Mouse (Mus musculus) olfactory bulb, adult 2 months (tissue): ENCODE data around the gene Rreb1. TPM values are rescaled to one million over a fixed set of nuclear protein-coding genes. Genes with fewer than 3 reads are reported as not detected.

Experiments used
- H3K27ac ChIP-seq: fragments of 200-500 bp; 2 replicates; pipeline ENCODE4 v1.5.1; 2012; ENCODE audit warnings: low read depth, low read length; ENCODE audit not compliant: insufficient read depth
- H3K4me1 ChIP-seq: fragments of 200-500 bp; 2 replicates; pipeline ENCODE4 v1.6.1; 2012; ENCODE audit warnings: low read length; ENCODE audit not compliant: control insufficient read depth, insufficient read depth
- H3K4me3 ChIP-seq: fragments of 200-500 bp; 2 replicates; pipeline ENCODE4 v1.5.1; 2012; ENCODE audit warnings: mild to moderate bottlenecking, low read depth, low read length, moderate library complexity; ENCODE audit not compliant: insufficient read depth
- CTCF ChIP-seq: fragments of 200-500 bp; IDR thresholded peaks from 2 replicates; pipeline ENCODE4 v1.5.1; 2012; ENCODE audit warnings: low read depth, mild to moderate bottlenecking, low read length, moderate library complexity; ENCODE audit not compliant: insufficient read depth
- POLR2A ChIP-seq: fragments of 200-500 bp; IDR thresholded peaks from 2 replicates; pipeline ENCODE4 v1.6.1; 2012; ENCODE audit warnings: mild to moderate bottlenecking, low read depth, low read length, moderate library complexity; ENCODE audit not compliant: insufficient read depth
- WGBS: fragments of 180-500 bp; shearing (Covaris S2); methylation state at CpG from one replicate; pipeline ENCODE4 v1.1.7; 2018; 5-methylcytosine and 5-hydroxymethylcytosine counted together
- polyA plus RNA-seq: library from polyadenylated mRNA; stranded (reverse); fragments of >200 nt; gene quantifications from 2 replicates; pipeline ENCODE4 v1.2.4, GENCODE M21; 2012; ENCODE audit warnings: low replicate concordance; ENCODE audit not compliant: missing spikeins, insufficient read depth, insufficient read length

Gene Rreb1
- polyA plus RNA-seq, 1 experiment, result not detected

DNA sequence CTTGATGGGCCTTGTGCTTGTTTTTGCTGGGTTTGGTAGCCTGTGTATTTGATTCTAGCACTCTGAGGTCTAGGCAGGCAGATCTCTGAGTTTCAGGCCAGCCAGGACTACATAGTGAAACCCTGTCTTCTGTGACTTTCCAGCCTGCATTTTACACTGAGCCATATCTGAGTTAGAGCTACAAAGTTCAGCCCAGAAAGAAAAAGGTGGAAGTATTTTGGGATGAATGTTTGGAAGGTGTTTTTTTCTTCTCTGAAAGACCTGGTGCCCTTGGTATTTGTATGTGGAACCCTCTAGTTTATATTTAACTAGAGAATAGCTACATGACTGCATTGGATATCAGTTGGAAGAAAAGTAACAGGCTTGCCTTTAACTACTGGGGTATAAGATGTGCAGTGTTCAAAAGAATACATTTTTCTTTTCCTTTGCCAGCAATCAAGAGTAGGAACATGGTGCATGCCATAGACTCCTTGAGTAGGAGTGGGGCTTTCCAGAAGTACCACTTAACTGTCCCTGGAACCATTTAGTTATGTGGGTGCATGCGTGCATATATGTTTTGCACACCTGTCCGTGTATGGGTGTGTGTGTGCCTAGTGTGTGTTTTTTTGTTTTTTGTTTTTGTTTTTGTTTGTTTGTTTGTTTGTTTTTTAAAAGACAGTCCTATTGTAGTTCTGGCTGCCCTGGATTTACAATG lies 94.1 kb downstream of the Rreb1 start:
- WGBS, result 98% methylated on average over 2 of the region's 2 CpGs
- H3K4me1 ChIP-seq, result no peaks in the 10 kb centered on the region
- no peak overlapping the region for H3K27ac ChIP-seq
- TF ChIP-seq CTCF, result no peak
- no peak for TF ChIP-seq POLR2A
- H3K4me3 ChIP-seq, result no peak overlapping the region

DNA sequence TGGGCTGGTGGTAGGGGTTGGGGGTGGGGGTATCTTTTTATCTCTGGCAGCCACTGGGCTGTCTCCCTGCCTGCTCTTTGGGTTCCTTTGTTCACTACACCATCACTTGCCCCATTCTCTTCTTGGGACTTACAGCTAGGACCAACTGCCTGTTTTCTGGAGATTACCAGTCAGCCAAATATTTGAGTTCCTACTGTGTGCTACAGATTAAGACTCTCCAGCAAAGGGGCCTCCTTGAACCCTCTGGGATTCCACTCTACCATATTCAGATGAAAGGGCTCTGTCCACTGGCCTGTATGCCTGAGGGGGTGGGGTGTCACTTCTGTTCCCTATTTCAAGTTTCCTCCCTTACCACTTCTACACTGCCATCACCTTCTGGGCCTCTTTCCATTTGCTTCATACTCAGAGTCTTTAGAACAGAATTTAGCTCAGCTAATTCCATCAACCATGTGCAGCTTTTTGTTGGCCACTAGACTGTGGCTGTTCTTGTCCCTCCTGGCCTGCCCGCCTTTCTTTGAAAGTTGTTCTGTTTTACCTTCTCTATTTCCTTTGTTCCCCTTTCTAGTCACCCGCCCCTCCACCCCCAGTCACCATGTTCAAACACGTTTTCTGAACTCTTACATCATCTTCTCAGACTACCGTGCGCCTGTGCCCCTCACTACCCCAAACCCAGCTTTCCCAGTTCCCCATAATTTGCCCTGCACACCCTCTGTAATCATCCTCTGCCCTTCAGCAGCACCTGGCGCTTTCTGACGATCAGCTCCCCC lies 95.1 kb downstream of the Rreb1 start:
- 77% methylated on average over 7 of the region's 7 CpGs for WGBS
- Histone ChIP-seq H3K27ac (no peak overlapping the region), H3K4me1 (no peaks in the 10 kb centered on the region), H3K4me3 (no peak overlapping the region)
- TF ChIP-seq POLR2A, result no peak
- TF ChIP-seq CTCF, result no peak

DNA sequence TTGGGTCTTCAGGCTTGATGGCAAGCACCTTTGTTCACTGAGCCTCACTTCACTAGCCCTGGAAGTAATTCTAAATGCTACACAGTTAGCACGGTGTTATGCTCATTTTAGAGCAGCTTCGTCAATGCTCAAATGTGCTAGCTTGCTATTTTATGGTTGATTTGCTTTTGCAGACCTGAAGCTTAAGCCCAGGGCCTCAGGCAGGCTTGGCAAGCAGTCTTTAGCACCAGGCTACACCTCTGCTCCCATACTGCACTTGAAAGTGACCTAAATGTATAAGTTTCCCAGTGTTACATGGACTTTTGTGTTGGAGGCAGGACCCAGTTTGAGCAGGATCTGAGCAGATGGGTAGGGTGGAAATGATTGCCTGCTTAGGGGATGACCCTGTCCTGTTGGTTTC lies 97.7 kb downstream of the Rreb1 start:
- Histone ChIP-seq H3K4me3 (no peak overlapping the region), H3K27ac (no peak overlapping the region), H3K4me1 (0 out of 2 replicates have a peak, but pooled peaks cover 2% of the 10 kb centered on the region)
- WGBS, result 85% methylated on average over 2 of the region's 2 CpGs
- TF ChIP-seq POLR2A (no peak), CTCF (no peak)

DNA sequence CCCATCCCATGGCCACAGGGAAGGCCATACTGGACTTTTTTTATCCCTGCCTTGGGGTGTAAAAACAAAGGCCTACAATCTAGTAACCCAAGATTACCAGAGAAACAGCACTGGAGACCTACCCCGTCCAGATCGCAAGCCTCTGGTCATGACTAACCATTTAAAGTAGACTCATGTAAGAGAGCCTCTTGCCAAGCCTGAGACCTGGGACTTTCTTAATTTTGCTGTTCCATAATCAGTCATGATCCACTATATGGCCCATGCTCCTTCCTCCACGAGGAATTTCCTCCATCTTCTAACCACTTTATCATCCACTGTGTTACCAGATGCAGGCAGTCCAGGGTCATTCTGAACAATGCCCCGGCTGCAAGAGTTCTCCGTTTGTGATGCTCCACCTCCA lies 98.2 kb downstream of the Rreb1 start:
- H3K27ac ChIP-seq, result no peak overlapping the region
- no peak for TF ChIP-seq POLR2A
- 86% methylated on average over 5 of the region's 5 CpGs for WGBS
- 0 out of 2 replicates have a peak, but pooled peaks cover 2% of the 10 kb centered on the region for H3K4me1 ChIP-seq
- H3K4me3 ChIP-seq, result no peak overlapping the region

DNA sequence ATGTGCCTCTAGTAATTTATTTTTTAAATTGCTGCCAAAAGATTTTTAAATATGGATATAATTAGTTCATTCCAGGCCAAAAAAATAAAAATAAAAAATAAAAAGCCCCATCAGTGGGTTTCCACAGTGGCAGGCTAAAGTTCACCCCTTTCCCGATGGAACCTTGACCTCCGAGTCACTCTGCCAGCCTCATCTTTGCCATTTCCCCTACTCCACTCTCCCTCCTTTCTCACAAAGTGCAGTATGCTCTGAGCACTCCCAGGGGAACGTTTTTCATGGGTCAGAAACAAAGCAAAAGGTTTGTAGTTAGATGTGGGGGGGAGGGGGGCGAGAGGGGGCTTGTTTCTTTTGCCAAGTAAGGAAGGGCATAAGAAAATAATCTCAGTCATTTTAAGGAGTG lies 98.6 kb downstream of the Rreb1 start:
- Histone ChIP-seq H3K27ac (no peak overlapping the region), H3K4me3 (no peak overlapping the region), H3K4me1 (0 out of 2 replicates have a peak, but pooled peaks cover 2% of the 10 kb centered on the region)
- no peak for TF ChIP-seq POLR2A
- TF ChIP-seq CTCF, result no peak
- WGBS, result 70% methylated on average over 4 of the region's 4 CpGs

DNA sequence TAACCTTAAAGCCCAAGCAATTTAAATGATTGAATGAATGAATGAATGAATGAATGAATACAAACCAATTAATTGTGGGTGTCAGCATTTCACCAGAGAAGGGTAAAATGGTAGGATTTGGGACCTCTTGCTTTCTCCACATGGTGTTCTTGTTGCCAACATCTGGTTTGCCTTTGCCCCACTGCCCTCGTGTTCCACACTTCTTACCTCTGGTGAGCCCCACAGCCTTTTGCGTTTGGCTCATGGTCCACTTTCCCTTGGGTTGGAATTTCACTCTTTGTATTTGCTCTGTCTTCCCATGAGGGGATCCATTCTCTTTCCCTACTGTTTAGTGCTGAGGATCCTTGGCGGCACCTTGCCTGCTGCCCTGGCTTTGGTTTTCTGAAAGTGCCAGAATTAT lies 99.0 kb downstream of the Rreb1 start:
- WGBS, result 71% methylated on average over 3 of the region's 3 CpGs
- Histone ChIP-seq H3K27ac (no peak overlapping the region), H3K4me1 (0 out of 2 replicates have a peak, but pooled peaks cover 3% of the 10 kb centered on the region), H3K4me3 (no peak overlapping the region)
- TF ChIP-seq CTCF, result no peak
- no peak for TF ChIP-seq POLR2A

DNA sequence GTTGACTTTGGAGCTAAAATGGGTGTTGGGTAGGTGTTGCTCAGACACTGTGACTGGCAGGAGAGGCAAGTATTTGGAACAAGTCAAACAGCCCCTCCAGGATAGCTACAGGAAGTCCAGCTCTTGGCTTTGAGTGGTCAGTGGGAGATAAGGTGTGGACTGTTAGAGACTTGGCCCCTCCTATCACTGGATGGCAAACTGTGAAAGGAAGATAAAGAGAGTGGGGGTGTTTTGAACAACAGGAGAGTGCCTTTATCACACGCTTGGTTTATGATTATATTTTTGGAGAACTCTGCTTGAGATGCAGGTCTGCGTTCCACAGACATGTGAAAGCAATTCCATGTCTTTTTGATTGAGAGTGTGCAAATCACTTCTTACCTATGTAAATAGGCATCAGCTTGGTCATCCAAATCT lies 100.7 kb downstream of the Rreb1 start:
- TF ChIP-seq POLR2A (no peak), CTCF (no peak)
- 96% methylated on average over 2 of the region's 2 CpGs for WGBS
- no peak overlapping the region for H3K4me3 ChIP-seq
- no peak overlapping the region for H3K27ac ChIP-seq
- 0 out of 2 replicates have a peak, but pooled peaks cover 6% of the 10 kb centered on the region for H3K4me1 ChIP-seq

DNA sequence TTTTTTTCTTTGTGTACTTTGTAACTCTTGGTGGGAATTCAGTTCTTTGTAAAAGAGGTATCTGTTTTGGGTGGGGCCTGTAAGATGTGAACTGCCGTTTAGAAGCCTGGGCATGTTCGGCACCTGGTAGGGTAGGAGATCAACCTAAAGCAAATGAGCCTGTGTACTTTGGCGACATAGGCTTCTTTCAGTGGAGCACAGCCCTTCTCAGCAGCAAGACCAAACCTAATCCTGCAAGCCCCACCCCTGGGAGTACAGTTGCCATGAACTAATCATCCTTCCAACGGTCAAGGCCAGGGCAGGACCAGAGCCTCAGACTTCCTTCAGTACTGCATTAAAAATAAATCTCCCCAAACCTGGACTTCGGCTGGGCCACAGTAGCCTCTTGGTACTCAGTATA lies 101.4 kb downstream of the Rreb1 start:
- 76% methylated on average over 5 of the region's 5 CpGs for WGBS
- Histone ChIP-seq H3K27ac (no peak overlapping the region), H3K4me3 (no peak overlapping the region), H3K4me1 (0 out of 2 replicates have a peak, but pooled peaks cover 6% of the 10 kb centered on the region)
- TF ChIP-seq CTCF (no peak), POLR2A (no peak)

DNA sequence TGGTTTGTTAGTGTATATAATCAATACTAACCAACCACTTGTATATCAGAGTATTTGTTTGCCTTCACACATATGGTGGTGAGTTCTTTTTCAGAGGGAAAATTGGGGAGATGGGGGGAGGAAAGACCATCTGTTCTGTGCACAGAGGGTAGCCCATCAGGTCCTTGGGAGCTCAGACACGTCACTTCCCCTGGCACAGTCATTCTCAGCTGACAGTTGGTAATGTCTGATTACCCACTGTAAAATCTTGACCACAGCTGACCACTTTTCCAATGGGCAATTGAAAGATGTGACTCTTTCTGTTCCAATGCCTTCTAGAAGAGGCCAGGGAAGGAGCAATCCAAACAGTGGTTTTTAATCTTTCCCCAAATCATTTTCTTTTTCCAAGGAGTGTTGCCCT lies 101.8 kb downstream of the Rreb1 start:
- WGBS, result 82% methylated on average over 1 of the region's 1 CpGs

More for the DNA sequence above, 101.8 kb downstream of the Rreb1 start:
- TF ChIP-seq CTCF, result no peak
- TF ChIP-seq POLR2A, result no peak
- Histone ChIP-seq H3K4me3 (no peak overlapping the region), H3K27ac (no peak overlapping the region), H3K4me1 (0 out of 2 replicates have a peak, but pooled peaks cover 6% of the 10 kb centered on the region)
